Mouse (Mus musculus) mouse embryonic stem cell (cell line): ENCODE data around the gene Abo.

ENCODE experiments used
- in situ Hi-C, 2 experiments: fragments of 300-500 bp; cut with MboI; formaldehyde crosslinking; loops; 1 replicate in 1 of 2; 3 replicates in 1 of 2; pipeline ENCODE4 v1.14.3; 2019 to 2020; ENCODE audit warnings: low sequenced_read_pairs in 2 of 2, low pct_unique_long_range_greater_than_20kb in 1 of 2, mixed read lengths in 1 of 2; ENCODE audit not compliant: unreplicated experiment in 1 of 2

The Abo gene

DNA sequence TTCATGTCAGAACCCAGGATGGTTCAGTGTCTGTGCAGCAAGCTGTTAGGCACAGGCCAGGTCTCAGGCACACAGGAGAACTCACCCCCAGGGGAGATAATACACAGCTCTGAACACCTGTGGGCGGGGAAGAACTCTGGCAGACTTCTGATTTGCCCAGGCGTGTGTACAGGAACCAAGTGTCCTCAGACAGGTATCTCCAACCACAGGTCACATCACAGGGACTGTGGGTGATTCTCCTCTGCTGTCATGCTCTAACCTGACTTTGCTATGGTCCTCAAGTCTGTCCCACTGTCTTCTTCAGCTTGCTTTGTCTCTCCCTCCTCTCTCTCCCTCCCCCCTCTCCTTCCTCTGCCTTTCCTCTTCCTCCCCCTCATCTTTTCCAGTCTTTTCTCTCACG is at the start of gene Abo:
TSS of gene Abo (minus strand) at position 101 of the 400 bp plus-strand sequence.
- in situ Hi-C loops, result no loop called here

DNA sequence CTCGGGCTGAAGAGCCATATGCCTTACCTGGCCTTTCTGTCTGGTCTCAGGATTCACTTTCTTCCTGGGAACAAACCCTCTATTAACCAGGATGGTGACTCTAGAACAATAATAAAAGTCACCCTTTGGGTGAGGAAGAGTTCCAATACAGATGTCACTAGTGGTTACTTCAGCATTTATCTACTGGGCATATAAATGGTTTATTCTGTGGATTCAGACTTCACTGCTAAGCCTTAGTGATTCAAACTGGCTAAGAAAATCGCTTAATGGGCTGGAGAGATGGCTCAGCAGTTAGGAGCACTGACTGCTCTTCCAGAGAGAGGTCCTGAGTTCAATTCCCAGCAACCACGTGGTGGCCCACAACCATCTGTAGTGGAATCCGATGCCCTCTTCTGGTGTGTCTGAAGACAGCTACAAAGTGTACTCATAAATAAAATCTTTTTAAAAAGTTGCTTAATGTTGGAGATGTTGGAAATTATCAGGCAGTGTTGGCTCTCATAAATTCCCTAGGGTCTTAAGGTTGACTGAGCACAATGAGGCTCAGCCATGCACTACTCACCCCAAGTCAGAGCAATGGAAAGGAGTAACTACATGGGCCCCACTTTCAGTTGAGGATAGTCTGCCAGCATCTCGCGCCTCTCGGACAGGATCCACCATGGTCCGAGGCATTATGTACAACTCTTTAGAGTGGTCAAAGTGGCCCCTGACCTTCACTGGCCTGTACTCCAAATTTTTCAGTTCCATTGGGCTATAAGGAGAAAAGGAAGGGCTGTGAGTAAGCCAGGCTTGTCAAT is 49.6 kb upstream of the Abo start:
- in situ Hi-C loops, result no loop called here

- in situ Hi-C loops, result no loop called here
These were observed 48.8 kb upstream of the Abo start for GRCm38 (mm10) chr2:26913416-26914147.

GRCm38 (mm10) chr2:26912253-26912770 is 47.5 kb upstream of the Abo start:
- in situ Hi-C loops, result no loop called here

- in situ Hi-C loops, result no loop called here
These were observed 46.4 kb upstream of the Abo start for GRCm38 (mm10) chr2:26910994-26911765.

DNA sequence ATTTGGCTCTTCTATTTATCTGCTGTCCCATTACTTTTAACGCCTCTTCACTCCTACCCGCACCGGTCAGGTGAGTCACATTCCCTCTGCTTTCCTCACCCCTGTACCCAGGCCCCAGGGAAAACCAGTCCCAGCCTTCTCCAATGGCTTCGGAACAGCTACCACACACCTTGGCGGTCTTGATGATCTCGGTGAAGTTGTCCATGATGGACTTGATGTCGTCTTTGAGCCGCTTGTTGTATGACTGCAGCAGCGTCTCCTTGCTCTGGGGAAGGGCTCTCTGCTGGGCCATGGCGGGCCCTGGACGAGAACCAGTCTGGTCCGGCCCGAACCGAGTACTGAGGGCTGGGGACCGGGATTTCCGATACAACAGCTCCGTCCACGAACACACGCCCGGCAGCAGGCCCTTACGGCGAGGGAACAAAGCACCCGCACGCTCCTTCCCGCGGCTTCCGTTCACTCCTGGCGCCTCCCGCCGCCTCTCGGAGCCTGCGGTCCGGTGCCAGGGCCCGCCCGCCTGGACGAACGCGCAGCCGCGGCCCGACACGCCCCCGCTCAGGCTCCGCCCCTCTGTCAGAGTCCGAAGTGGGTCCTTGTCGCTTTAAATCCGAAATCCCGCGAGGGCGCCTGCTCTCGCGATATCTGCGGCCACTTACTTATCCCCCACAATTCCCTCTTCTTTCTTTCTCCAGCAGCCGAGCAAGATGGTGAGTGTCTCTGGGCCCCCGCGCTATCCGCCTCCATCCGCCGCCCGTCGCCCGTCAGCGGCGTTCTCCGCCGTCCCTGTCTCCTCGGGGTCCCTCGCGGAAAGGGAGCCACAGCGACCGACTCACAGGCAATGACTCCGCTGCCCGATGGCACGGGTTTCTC is 45.6 kb upstream of the Abo start, which contains the start of the genes Med22 and Rpl7a:
TSS of gene Med22 (minus strand) at position 554 of the 870 bp plus-strand sequence.
TSS of gene Rpl7a (plus strand) at position 641 of the 870 bp plus-strand sequence.
- in situ Hi-C loops, result no loop called here

DNA sequence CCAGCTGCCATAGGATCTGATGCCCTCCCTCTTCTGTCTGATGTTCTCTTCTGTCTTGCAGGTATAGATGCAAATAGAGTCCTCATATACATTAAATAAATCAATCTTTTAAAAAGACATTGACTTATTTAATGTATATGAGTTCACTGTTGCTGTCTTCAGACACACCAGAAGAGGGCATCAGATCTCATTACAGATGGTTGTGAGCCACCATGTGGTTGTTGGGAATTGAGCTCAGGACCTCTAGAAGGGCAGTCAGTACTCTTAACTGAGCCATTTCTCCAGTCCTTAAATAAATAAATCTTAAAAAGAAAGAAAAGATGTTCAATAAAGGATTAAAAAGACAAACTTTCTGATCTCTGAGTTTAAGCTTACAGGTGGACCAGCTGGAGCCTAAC is 44.6 kb upstream of the Abo start:
- in situ Hi-C loops, result loop anchor here in 1 of 2 experiments (5.0 kb wide), 1 partner anchor 267 kb away; no protein-coding TSS in a partner anchor

DNA sequence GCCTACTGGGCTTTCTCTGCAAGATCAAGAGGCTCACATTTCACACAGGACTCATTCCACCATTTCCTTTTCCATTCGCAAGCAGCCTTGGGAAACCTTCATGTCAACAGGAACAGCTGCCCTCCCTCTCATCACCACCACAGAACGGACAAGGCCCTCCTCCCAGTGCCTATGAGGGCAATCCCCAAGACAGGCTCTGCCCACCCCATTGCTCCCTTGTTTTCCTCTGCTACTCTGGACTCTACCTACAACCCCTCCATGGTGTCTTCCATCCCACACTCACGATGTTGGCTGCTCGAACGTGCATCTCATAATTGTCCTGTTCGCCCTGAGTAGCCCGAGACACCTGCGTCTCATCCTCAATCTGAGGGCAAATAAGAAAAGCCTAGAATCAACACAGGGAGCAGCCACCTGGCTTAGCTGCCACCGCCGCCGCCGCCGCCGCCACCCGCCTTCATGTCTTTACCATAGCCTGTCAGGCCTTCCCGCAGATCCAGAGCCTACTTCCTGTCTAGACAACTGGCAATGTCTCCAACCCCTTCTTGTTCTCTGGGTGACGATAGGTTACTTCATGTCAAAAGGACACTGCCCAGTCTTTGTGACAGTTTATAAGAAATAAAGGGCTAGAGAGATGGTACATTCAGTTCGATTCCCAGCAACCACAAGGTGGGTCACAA is 44.1 kb upstream of the Abo start:
- in situ Hi-C loops, result loop anchor here in 1 of 2 experiments (5.0 kb wide), 1 partner anchor 267 kb away; no protein-coding TSS in a partner anchor

- in situ Hi-C loops, result loop anchor here in 1 of 2 experiments (5.0 kb wide), 1 partner anchor 265 kb away; no protein-coding TSS in a partner anchor
These were observed 42.3 kb upstream of the Abo start for GRCm38 (mm10) chr2:26907109-26907508.

DNA sequence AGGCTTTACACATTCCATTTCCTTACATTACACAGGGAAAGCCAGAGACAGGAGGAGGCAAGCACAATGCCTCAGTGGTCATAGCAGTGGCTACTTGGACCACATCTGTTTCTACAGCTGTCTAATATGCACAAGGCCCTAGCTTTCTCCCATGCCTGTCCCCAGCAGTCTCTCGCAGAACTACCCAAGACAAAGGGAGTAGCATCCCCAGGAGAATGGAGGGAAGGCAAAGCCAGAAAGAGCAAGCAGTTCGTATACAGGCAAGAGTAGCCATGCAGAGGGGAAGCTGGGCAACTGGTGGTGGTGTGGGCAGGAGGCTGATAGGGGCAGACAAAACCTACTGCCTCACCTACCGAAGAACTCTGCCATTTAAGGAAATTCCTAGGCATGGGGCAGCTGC is 41.7 kb upstream of the Abo start:
- in situ Hi-C loops, result loop anchor here in 1 of 2 experiments (5.0 kb wide), 1 partner anchor 264 kb away; no protein-coding TSS in a partner anchor

- in situ Hi-C loops, result loop anchor here in 1 of 2 experiments (5.0 kb wide), 1 partner anchor 264 kb away; no protein-coding TSS in a partner anchor
These were observed 41.2 kb upstream of the Abo start for GRCm38 (mm10) chr2:26905936-26906335.

- in situ Hi-C loops, result no loop called here
These were observed 38.5 kb upstream of the Abo start for GRCm38 (mm10) chr2:26903311-26903710.

DNA sequence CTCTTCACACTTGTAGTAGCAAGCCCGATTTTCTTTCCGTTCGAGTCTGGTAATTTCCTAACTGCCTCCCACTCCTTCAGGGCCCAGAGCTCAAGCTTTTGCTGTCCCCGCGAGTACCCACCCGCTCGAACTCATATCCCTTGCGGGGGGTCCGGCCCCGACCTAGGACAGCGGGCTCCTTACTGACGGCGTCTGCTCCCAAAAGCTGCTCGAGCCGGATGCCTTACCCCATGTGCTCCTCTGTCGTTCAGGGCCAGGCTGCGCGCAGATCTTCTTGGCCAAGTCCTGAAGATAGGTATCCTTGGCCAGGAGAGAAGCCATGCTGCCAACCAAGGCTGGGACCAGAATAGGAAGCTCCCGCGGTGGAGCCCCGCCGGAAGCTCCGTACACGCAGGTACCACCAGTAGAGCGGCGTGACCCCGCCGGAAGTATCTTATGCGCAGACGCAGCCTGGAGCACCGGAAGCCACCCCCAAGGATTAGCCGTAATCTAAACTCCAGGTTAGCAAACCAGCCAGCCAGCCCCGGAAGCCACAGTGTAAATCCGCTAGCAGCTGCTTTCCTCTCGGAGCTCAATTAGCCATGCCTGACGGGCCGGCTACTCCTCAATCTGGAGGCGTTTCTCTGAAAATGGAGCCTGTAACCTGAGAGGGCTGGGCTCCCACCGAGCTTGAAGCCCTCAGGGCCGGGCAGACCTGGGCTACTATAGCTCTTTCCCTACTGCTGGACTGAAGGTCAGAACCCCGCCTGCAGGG is 37.9 kb upstream of the Abo start, which contains the start of gene Surf6:
TSS of gene Surf6 (minus strand) at position 413 of the 754 bp plus-strand sequence.
- in situ Hi-C loops, result no loop called here

DNA sequence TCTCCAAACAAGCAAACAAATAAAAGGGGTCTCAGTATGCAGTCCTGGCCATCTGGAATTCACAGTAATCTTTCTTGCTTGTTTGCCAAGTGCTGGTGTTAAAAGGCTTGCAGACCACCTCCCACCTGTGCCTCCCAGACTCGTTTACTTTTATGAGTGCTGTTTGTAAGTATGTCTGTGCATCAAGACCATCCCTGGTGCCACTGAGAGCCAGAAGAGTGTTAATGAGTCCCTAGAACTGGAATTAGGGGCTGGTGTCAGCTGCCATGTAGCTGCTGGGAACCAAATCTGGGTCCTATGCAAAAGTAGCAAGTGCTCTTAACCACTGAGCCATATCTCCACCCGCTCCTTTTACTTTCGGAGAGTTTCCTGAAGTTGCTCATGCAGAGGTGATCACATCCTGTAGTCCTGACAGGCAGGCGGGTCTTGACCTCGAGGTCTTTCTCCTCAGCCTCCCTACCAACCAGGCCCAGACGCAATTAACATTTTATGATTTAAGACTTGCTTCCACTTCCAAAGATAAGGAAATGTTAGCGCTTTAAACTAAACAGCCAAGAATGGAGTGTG is 37.1 kb upstream of the Abo start:
- in situ Hi-C loops, result no loop called here

DNA sequence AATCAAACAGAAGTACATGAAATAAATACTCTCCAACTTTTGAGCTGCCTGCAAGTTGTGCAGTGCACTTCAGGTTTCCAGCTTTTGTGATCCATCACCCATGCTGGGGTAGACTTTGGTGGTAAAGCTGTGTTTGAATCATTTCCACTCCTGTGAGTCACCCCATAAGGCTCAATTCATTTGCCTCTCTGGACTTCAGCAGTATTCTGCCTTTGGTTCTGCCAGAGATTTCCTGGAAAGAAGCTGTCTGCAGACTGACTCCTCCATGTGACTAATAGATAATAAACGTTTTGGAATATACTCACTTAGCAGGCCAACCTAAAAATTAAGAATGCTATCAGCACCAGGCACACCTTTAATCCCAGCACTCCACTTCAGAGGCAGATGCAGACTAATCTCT is 36.0 kb upstream of the Abo start:
- in situ Hi-C loops, result no loop called here

DNA sequence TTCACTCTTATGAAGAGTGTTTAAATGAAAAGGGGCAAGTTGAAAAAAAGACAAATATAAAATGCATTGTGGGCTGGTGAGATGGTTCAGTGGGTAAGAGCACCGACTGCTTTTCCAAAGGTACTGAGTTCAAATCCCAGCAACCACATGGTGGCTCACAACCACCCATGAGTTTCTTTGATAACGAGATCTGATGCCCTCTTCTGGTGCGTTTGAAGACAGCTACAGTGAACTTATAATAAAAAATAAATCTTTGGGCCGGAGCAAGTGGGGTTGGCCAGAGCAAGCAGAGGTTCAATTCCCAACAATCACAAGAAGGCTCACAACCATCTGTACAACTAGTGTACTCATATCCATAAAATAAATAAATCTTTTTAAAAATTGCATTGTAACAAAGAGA is 31.1 kb upstream of the Abo start:
- in situ Hi-C loops, result no loop called here
